Mouse (Mus musculus) bone marrow, adult 2 months (tissue): ENCODE data around the gene Fam107b.

Experiments
- CTCF ChIP-seq: fragments of 200-500 bp; IDR thresholded peaks from 2 replicates; pipeline ENCODE4 v1.5.1; 2011; ENCODE audit warnings: low read length, control low read depth; ENCODE audit not compliant: control insufficient read depth, insufficient read depth
- POLR2A ChIP-seq: fragments of 200-500 bp; IDR thresholded peaks from 2 replicates; pipeline ENCODE4 v1.6.1; 2011; ENCODE audit warnings: low read depth, mild to moderate bottlenecking, control low read depth, low read length, borderline replicate concordance; ENCODE audit not compliant: control insufficient read depth

- TF ChIP-seq CTCF: no peak
- TF ChIP-seq POLR2A: no peak
These were observed 134.2 kb downstream of the Fam107b start for GRCm38 (mm10) chr2:3704311-3705162.
